Mouse (Mus musculus): ENCODE measurements around the gene Olfr1177-ps. TPM values are rescaled to one million over a fixed set of nuclear protein-coding genes. Genes with fewer than 3 reads are reported as not detected.

Gene Olfr1177-ps
- not detected for total RNA-seq (2023)

DNA sequence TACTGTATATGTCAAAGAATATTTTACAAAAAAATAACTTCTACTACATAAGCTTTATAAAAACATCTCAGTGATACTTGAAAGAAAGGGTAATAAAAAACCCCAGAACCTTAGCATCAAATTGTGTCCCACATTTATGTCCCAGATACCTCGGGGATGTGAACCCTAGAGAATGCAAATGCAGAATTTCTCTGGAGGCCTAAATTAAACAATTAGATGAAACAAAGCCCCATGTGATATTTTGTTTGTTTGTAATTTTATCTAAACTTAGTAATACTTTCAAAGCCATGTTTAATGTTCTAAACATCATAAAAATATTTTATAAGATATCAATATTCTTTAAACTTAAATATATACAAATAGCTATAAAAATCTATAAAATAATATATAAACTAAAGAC, at the start of gene Olfr1177-ps:
Olfr1177-ps (minus strand) TSS at position 101 of the 400 bp plus-strand sequence.

DNA sequence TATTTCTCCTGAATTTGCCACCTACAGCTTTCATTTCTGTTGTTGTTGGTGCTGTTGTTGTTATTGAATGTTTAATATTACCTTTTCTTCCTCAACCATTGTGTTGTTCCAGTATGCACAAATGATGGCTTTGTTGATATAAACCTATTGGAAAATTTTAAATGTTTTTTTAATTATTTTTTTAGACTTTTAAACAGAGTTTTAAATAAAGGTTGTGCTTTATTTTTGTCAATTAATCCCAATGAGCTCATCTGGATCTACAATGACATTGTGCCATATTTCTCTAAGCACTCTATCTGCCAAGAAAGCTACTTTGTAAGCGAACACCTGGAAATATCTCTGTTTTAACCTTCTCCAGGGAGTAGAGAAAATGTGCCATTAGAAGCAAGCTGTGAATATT, 40.5 kb upstream of the Olfr1177-ps start, which contains the start of gene Olfr1178:
Olfr1178 (plus strand) TSS at position 301 of the 400 bp plus-strand sequence.

DNA sequence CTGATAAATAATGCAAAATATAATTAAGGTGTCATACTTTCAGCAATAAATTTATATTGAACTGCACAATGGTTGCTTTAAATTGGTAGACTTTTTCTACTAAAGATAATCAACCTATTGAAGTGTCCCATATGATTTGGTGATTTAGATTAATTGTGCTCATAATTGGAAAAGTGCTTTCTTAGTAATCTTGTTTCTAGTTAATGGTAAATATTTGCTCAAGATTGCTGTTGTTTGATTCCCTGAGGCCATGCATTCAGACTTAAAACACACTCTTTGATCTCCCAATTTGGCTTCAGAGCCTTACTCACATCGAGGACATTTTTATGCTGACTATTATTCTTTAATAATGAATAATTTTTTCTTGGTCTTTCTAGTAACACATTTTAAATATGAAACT, 9.9 kb downstream of the Olfr1177-ps start, which contains the start of gene Olfr1176:
Olfr1176 (plus strand) TSS at position 301 of the 400 bp plus-strand sequence.

DNA sequence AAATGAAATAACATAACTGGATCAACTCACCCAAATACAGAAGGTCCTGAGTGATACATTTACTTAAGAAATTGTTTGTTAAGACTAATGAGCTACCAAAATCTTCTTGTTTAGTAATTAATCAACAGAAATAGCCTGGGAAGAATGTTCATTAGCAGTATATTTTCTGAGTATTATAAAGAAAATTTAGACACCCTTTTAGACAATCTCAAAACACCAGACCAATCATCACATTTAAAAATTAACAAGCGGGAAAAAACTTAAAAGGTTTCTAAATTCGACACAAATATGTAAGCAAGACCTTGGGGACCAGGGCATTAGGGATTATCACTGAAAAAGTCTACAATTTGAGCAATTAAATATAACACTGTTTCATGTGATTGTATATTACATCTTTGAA, 19.2 kb downstream of the Olfr1177-ps start, which contains the start of gene Olfr1175-ps:
Olfr1175-ps (minus strand) TSS at position 101 of the 400 bp plus-strand sequence.

GRCm38 (mm10) chr2:88315035-88315434, 31.3 kb downstream of the Olfr1177-ps start, which contains the start of gene Olfr1174-ps:
Gene Olfr1174-ps, minus strand, starts transcription at chr2:88315135.

Other genes with a start within 250 kb of the Olfr1177-ps start
- not detected for gene Olfr1166, start 218.2 kb downstream of the Olfr1177-ps start, total RNA-seq (2023)
- not detected for gene Olfr1167, start 191.3 kb downstream of the Olfr1177-ps start, total RNA-seq (2023)
- not detected for gene Olfr1168, start 164.6 kb downstream of the Olfr1177-ps start, total RNA-seq (2023)
- not detected for gene Olfr1170, start 118.2 kb downstream of the Olfr1177-ps start, total RNA-seq (2023)
- gene Olfr1173, start 66.6 kb downstream of the Olfr1177-ps start, total RNA-seq (2023) = not detected
- gene Olfr1174-ps, start 31.4 kb downstream of the Olfr1177-ps start, total RNA-seq (2023) = not detected
- not detected for gene Olfr1175-ps, start 19.3 kb downstream of the Olfr1177-ps start, total RNA-seq (2023)
- not detected for gene Olfr1176, start 9.8 kb downstream of the Olfr1177-ps start, total RNA-seq (2023)
- gene Olfr1178, start 40.6 kb upstream of the Olfr1177-ps start, total RNA-seq (2023) = not detected
- gene Olfr1179, start 60.0 kb upstream of the Olfr1177-ps start, total RNA-seq (2023) = not detected
- gene Olfr1180, start 72.7 kb upstream of the Olfr1177-ps start, total RNA-seq (2023) = not detected
- not detected for gene Olfr1181, start 79.7 kb upstream of the Olfr1177-ps start, total RNA-seq (2023)
- gene Gm13757, start 102.6 kb upstream of the Olfr1177-ps start, total RNA-seq (2023) = not detected
- gene Olfr1183, start 108.4 kb upstream of the Olfr1177-ps start, total RNA-seq (2023) = not detected
- not detected for gene Olfr1184, start 137.1 kb upstream of the Olfr1177-ps start, total RNA-seq (2023)
- gene Olfr1185-ps1, start 146.8 kb upstream of the Olfr1177-ps start, total RNA-seq (2023) = not detected
- gene Olfr1186, start 172.1 kb upstream of the Olfr1177-ps start, total RNA-seq (2023) = not detected
- not detected for gene Olfr1188, start 210.4 kb upstream of the Olfr1177-ps start, total RNA-seq (2023)
- gene Olfr1189, start 240.0 kb upstream of the Olfr1177-ps start, total RNA-seq (2023) = not detected